Mouse (Mus musculus) heart, embryonic 16.5 days (tissue): Measurements from ENCODE around the gene Dynlt1b. TPM values are rescaled to one million over a fixed set of nuclear protein-coding genes. Genes with fewer than 3 reads are reported as not detected.

Experiments
- polyA plus RNA-seq: library from polyadenylated mRNA; unstranded; fragments of >200 nt; fragmentation: Nextera tagmentation; extraction: Ambion mirVana; gene quantifications from 2 replicates; pipeline ENCODE4 v1.2.1, GENCODE M21; 2015

Gene Dynlt1b
- polyA plus RNA-seq, 1 experiment from 2014 or later: 391 TPM

Other genes starting within 250 kb of the Dynlt1b start
- 14.9 TPM in 2 replicates for gene Tmem181a, start 173.3 kb upstream of the Dynlt1b start, polyA plus RNA-seq
- 11.5 and 13.0 TPM in 2 replicates for gene Dynlt1a, start 112.6 kb upstream of the Dynlt1b start, polyA plus RNA-seq
- 27.9 and 28.4 TPM in 2 replicates for gene Dynlt1c, start 171.6 kb downstream of the Dynlt1b start, polyA plus RNA-seq
- 181 and 182 TPM in 2 replicates for gene Dynlt1f, start 225.8 kb downstream of the Dynlt1b start, polyA plus RNA-seq
- gene Sytl3, start 229.0 kb downstream of the Dynlt1b start, polyA plus RNA-seq: 2.6 and 5.2 TPM in 2 replicates